ENCODE assay signal across 21 mouse cellular contexts in the genomic region with DNA sequence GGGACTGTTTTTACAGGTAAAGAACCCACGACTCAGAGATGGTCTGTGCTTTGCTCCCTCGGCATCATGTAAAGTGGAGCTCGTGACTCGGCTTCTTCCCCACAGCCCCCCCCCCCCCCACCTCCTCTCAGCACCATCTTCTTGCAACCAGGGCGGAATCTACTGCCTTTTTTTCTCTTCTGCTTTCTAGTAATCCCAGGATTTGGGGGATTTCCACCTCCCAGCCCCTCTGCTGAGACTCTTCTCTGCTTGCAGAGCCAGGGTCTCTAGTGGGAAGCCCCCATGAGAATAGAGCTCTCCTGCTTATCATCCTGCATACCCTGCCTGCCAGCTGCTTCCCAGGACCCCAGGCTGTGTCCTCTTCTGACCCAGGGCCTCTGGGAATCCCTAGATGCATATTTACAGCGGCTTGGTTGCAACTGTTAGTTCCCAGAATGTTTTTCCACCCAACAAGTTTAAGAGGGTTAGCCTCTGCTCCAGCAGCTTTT. TPM values are rescaled to one million over a fixed set of nuclear protein-coding genes. Genes with fewer than 3 reads are reported as not detected.
DNase-seq lines count a peak whose midpoint lies in the region; ATAC-seq lines count a peak whose summit lies in the region.
"Had no signal": no experiment of that assay in that cellular context is flagged by ENCODE, and none has a peak within 500 bp of the region (broad histone marks: within the 10 kb centered on the region; RNA-seq: fewer than 3 reads in every experiment).

No protein-coding gene starts in this region.

- no peak for ATAC-seq in embryonic facial prominence, embryonic 14.5 days (ENCODE audit: low read depth)
- no peak for ATAC-seq in heart, embryonic 12.5 days (ENCODE audit: insufficient number of reproducible peaks, low FRiP score)
- no peak for ATAC-seq in liver, embryonic 12.5 days
- no peak for ATAC-seq in liver, embryonic 15.5 days (ENCODE audit: insufficient read depth)
- ATAC-seq: forebrain, embryonic 14.5 days; inflammation-experienced regulatory T-cells, adult 6 months had no signal

- DNase-seq in embryonic facial prominence, embryonic 14.5 days (ENCODE audit: low spot score): peak; percentile 21
- no peak for DNase-seq in embryonic facial prominence, embryonic 10.5 days (ENCODE audit: low spot score)
- DNase-seq in heart, postnatal 10 days: no peak
- DNase-seq in liver: no peak
- DNase-seq: adrenal gland, postnatal 14 days; cerebellum, adult 2 months; cerebellum, postnatal 36 days; embryo, embryonic 11 days; kidney, adult 18-20 months; kidney, postnatal 4 days; lung, embryonic 14.5 days; thymus, adult 18-20 months; thymus, postnatal 36 days had no signal

- no peaks in the 10 kb centered on the region for H3K36me3 ChIP-seq in embryonic facial prominence, embryonic 14.5 days (ENCODE audit: control insufficient read depth, insufficient read depth, low read length)
- peaks cover 44% of the 10 kb centered on the region for H3K36me3 ChIP-seq in embryonic facial prominence, embryonic 10.5 days (replicated peaks)
- H3K36me3 ChIP-seq in heart, embryonic 12.5 days: peaks cover 15% of the 10 kb centered on the region
- peaks cover 42% of the 10 kb centered on the region for H3K36me3 ChIP-seq in liver, embryonic 12.5 days
- peaks cover 16% of the 10 kb centered on the region for H3K36me3 ChIP-seq in liver, embryonic 15.5 days (replicated peaks)

- H3K9me3 ChIP-seq in embryonic facial prominence, embryonic 14.5 days (ENCODE audit: control insufficient read depth, low read length): no peaks in the 10 kb centered on the region
- H3K9me3 ChIP-seq in embryonic facial prominence, embryonic 10.5 days: no peaks in the 10 kb centered on the region
- no peaks in the 10 kb centered on the region for H3K9me3 ChIP-seq in heart, embryonic 12.5 days (replicated peaks)
- H3K9me3 ChIP-seq in liver, embryonic 12.5 days (replicated peaks): no peaks in the 10 kb centered on the region
- H3K9me3 ChIP-seq in liver, embryonic 15.5 days (replicated peaks): no peaks in the 10 kb centered on the region
- H3K9me3 ChIP-seq: embryonic facial prominence, embryonic 15.5 days; megakaryocyte, embryonic 14.5 days had no signal

- no peak overlapping the region for H3K4me2 ChIP-seq in embryonic facial prominence, embryonic 14.5 days (ENCODE audit: low read depth, low read length)
- H3K4me2 ChIP-seq in heart, embryonic 12.5 days: no peak overlapping the region
- peak overlapping the region; percentile 15; the same call in 1 of the 2 replicates for H3K4me2 ChIP-seq in liver, embryonic 12.5 days
- no peak overlapping the region for H3K4me2 ChIP-seq in liver, embryonic 15.5 days
- H3K4me2 ChIP-seq: embryonic facial prominence, embryonic 15.5 days; hindbrain, embryonic 14.5 days; lung, embryonic 14.5 days had no signal

- H3K4me3 ChIP-seq in embryonic facial prominence, embryonic 14.5 days (ENCODE audit: low read depth, low read length): no peak overlapping the region
- no peak overlapping the region for H3K4me3 ChIP-seq in embryonic facial prominence, embryonic 10.5 days
- H3K4me3 ChIP-seq in heart, embryonic 12.5 days: no peak overlapping the region
- H3K4me3 ChIP-seq in liver, embryonic 12.5 days: no peak overlapping the region
- H3K4me3 ChIP-seq in liver, embryonic 15.5 days (replicated peaks): no peak overlapping the region
- H3K4me3 ChIP-seq: embryonic facial prominence, embryonic 15.5 days; megakaryocyte, embryonic 14.5 days had no signal

- no peak overlapping the region for H3K9ac ChIP-seq in embryonic facial prominence, embryonic 14.5 days (ENCODE audit: low read depth, low read length)
- H3K9ac ChIP-seq in heart, embryonic 12.5 days: no peak overlapping the region
- H3K9ac ChIP-seq in liver, embryonic 12.5 days: no peak overlapping the region
- H3K9ac ChIP-seq in liver, embryonic 15.5 days: no peak overlapping the region
- H3K9ac ChIP-seq: embryonic facial prominence, embryonic 15.5 days; hindbrain, embryonic 14.5 days; lung, embryonic 14.5 days had no signal

- intact Hi-C loops in heart, postnatal 10 days (cut with DNase I): no loop called here

- 0 out of 2 replicates have a peak, but pooled peaks cover 11% of the 10 kb centered on the region for H3K4me1 ChIP-seq in embryonic facial prominence, embryonic 14.5 days (ENCODE audit: control insufficient read depth, insufficient read depth, low read length)
- H3K4me1 ChIP-seq in embryonic facial prominence, embryonic 10.5 days: no peaks in the 10 kb centered on the region
- H3K4me1 ChIP-seq in heart, embryonic 12.5 days (replicated peaks): peaks cover 63% of the 10 kb centered on the region
- peaks cover 64% of the 10 kb centered on the region for H3K4me1 ChIP-seq in liver, embryonic 12.5 days
- peaks cover 56% of the 10 kb centered on the region for H3K4me1 ChIP-seq in liver, embryonic 15.5 days (replicated peaks)

- 67% methylated on average over 4 of the region's 6 CpGs for WGBS in embryonic facial prominence, embryonic 14.5 days
- 77% methylated on average over 6 of the region's 6 CpGs for WGBS in embryonic facial prominence, embryonic 10.5 days
- 54% methylated on average over 6 of the region's 6 CpGs for WGBS in heart, embryonic 12.5 days
- 56% methylated on average over 6 of the region's 6 CpGs for WGBS in liver, embryonic 12.5 days (ENCODE audit: insufficient replicate concordance)
- 50% methylated on average over 6 of the region's 6 CpGs for WGBS in liver, embryonic 15.5 days (ENCODE audit: insufficient replicate concordance)

- H3K27me3 ChIP-seq in embryonic facial prominence, embryonic 14.5 days (replicated peaks; ENCODE audit: control insufficient read depth, insufficient read depth, low read length): no peaks in the 10 kb centered on the region
- no peaks in the 10 kb centered on the region for H3K27me3 ChIP-seq in embryonic facial prominence, embryonic 10.5 days (replicated peaks; ENCODE audit: low read depth, poor library complexity, severe bottlenecking)
- no peaks in the 10 kb centered on the region for H3K27me3 ChIP-seq in heart, embryonic 12.5 days (replicated peaks)
- no peaks in the 10 kb centered on the region for H3K27me3 ChIP-seq in liver, embryonic 12.5 days (replicated peaks)
- H3K27me3 ChIP-seq in liver, embryonic 15.5 days: no peaks in the 10 kb centered on the region
- H3K27me3 ChIP-seq: embryonic facial prominence, embryonic 15.5 days; megakaryocyte, embryonic 14.5 days had no signal

- no peak overlapping the region for H3K27ac ChIP-seq in embryonic facial prominence, embryonic 14.5 days (replicated peaks; ENCODE audit: low read depth, low read length)
- no peak overlapping the region for H3K27ac ChIP-seq in embryonic facial prominence, embryonic 10.5 days (replicated peaks)
- H3K27ac ChIP-seq in heart, embryonic 12.5 days (ENCODE audit: poor library complexity, severe bottlenecking): peak overlapping the region; percentile 44
- peak overlapping the region; percentile 12; the same call in 1 of the 2 replicates for H3K27ac ChIP-seq in liver, embryonic 12.5 days
- H3K27ac ChIP-seq in liver, embryonic 15.5 days (replicated peaks): 0 out of 2 replicates have a peak overlapping the region, but pooled peaks have one; percentile 1
- H3K27ac ChIP-seq: embryonic facial prominence, embryonic 15.5 days; hindbrain, embryonic 14.5 days had no signal

RNA-seq across cellular contexts. Expression of gene Ada, which starts 41.2 kb away (rescaled TPM):
- 7.2 and 10.4 TPM in 2 replicates for polyA plus RNA-seq in embryonic facial prominence, embryonic 14.5 days (2014; fragmentation: Nextera tagmentation; extraction: Ambion mirVana)
- 9.7 and 11.1 TPM in 2 replicates for polyA plus RNA-seq in embryonic facial prominence, embryonic 10.5 days (2016; fragmentation: Nextera tagmentation; extraction: Ambion mirVana)
- polyA plus RNA-seq in heart, embryonic 12.5 days (2016; fragmentation: Nextera tagmentation; extraction: Ambion mirVana): 3.6 and 3.7 TPM in 2 replicates
- total RNA-seq in heart, postnatal 10 days (2021): 1 to 10 TPM; 1.6 to 1.7 TPM
- 6.6 and 6.7 TPM in 2 replicates for polyA plus RNA-seq in liver, embryonic 12.5 days (2016; fragmentation: Nextera tagmentation; extraction: Ambion mirVana)
- polyA plus RNA-seq in liver, embryonic 15.5 days (2015; fragmentation: Nextera tagmentation; extraction: Ambion mirVana): 3.5 TPM in 2 replicates

RNA-seq across cellular contexts. Expression of gene Pkig, which starts 50.6 kb away (rescaled TPM):
- polyA plus RNA-seq in embryonic facial prominence, embryonic 14.5 days (2014; fragmentation: Nextera tagmentation; extraction: Ambion mirVana): 153 and 165 TPM in 2 replicates
- polyA plus RNA-seq in embryonic facial prominence, embryonic 10.5 days (2016; fragmentation: Nextera tagmentation; extraction: Ambion mirVana): 189 and 194 TPM in 2 replicates
- polyA plus RNA-seq in heart, embryonic 12.5 days (2016; fragmentation: Nextera tagmentation; extraction: Ambion mirVana): 233 and 241 TPM in 2 replicates
- total RNA-seq in heart, postnatal 10 days (2021): 100 to 1,000 TPM; 177 to 195 TPM
- 133 and 134 TPM in 2 replicates for polyA plus RNA-seq in liver, embryonic 12.5 days (2016; fragmentation: Nextera tagmentation; extraction: Ambion mirVana)
- polyA plus RNA-seq in liver, embryonic 15.5 days (2015; fragmentation: Nextera tagmentation; extraction: Ambion mirVana): 93.3 and 95.5 TPM in 2 replicates

Comparison
In these comparisons a context has a peak if more than half of its experiments do, and no peak if none do; other contexts are left out.
1. H3K27ac ChIP-seq: peak in heart, embryonic 12.5 days (single experiment), liver, embryonic 12.5 days (single experiment) and liver, embryonic 15.5 days (single experiment); none in embryonic facial prominence, embryonic 14.5 days (single experiment) and embryonic facial prominence, embryonic 10.5 days (single experiment).